Mouse (Mus musculus) spleen, postnatal 4 days (tissue): ENCODE results near the gene Sema6b.

ENCODE experiments used
- DNase-seq, 2 experiments: peaks; one replicate each; pipeline ENCODE4 v3.0.0; 2022; ENCODE audit warnings: low spot score in 2 of 2

Gene Sema6b

GRCm38 (mm10) chr17:56139858-56140595 lies at the start of gene Sema6b:
Gene Sema6b (minus strand): TSS chr17:56140343.
- peak in 1 of 2 experiments; percentile 82 for DNase-seq

- DNase-seq: no peak
Measured at GRCm38 (mm10) chr17:56185281-56186141, 45.4 kb upstream of the Sema6b start.

- DNase-seq: peak; percentile 93 to 97
Measured at GRCm38 (mm10) chr17:56183658-56184103, 43.5 kb upstream of the Sema6b start, which contains the start of gene Mydgf. Gene Mydgf (minus strand): TSS chr17:56183920.

GRCm38 (mm10) chr17:56182975-56183657 lies 43.0 kb upstream of the Sema6b start:
- no peak for DNase-seq

GRCm38 (mm10) chr17:56175416-56175815 lies 35.3 kb upstream of the Sema6b start:
- no peak for DNase-seq

- DNase-seq: peak in 1 of 2 experiments; percentile 36
Measured at GRCm38 (mm10) chr17:56173401-56174046, 33.4 kb upstream of the Sema6b start.

GRCm38 (mm10) chr17:56171881-56172280 lies 31.7 kb upstream of the Sema6b start:
- no peak for DNase-seq

- no peak for DNase-seq
Measured at GRCm38 (mm10) chr17:56171456-56171855, 31.3 kb upstream of the Sema6b start.

GRCm38 (mm10) chr17:56170636-56171035 lies 30.5 kb upstream of the Sema6b start:
- DNase-seq: no peak

GRCm38 (mm10) chr17:56169830-56170229 lies 29.7 kb upstream of the Sema6b start:
- DNase-seq: no peak

GRCm38 (mm10) chr17:56165671-56166070 lies 25.5 kb upstream of the Sema6b start:
- no peak for DNase-seq

- no peak for DNase-seq
Measured at GRCm38 (mm10) chr17:56164510-56164909, 24.4 kb upstream of the Sema6b start.

GRCm38 (mm10) chr17:56163523-56164102 lies 23.5 kb upstream of the Sema6b start:
- DNase-seq: peak in 1 of 2 experiments; percentile 24

- DNase-seq: peak; percentile 89 to 92
Measured at GRCm38 (mm10) chr17:56162231-56162774, 22.2 kb upstream of the Sema6b start, which contains the start of gene Tnfaip8l1. Gene Tnfaip8l1 (plus strand): TSS chr17:56162477.

GRCm38 (mm10) chr17:56159729-56160128 lies 19.6 kb upstream of the Sema6b start:
- peak in 1 of 2 experiments; percentile 34 for DNase-seq

- no peak for DNase-seq
Measured at GRCm38 (mm10) chr17:56153643-56154042, 13.5 kb upstream of the Sema6b start.

- no peak for DNase-seq
Measured at GRCm38 (mm10) chr17:56149897-56150296, 9.8 kb upstream of the Sema6b start.

- no peak for DNase-seq
Measured at GRCm38 (mm10) chr17:56148790-56149618, 8.9 kb upstream of the Sema6b start.

- no peak for DNase-seq
Measured at GRCm38 (mm10) chr17:56148280-56148679, 8.1 kb upstream of the Sema6b start.

- no peak for DNase-seq
Measured at GRCm38 (mm10) chr17:56147420-56147819, 7.3 kb upstream of the Sema6b start.
